Mouse (Mus musculus) hindbrain, embryonic 16.5 days (tissue): Measurements from ENCODE around the gene Pitx3. TPM values are rescaled to one million over a fixed set of nuclear protein-coding genes. Genes with fewer than 3 reads are reported as not detected.
"Not testable (repeated sequence)": the region's sequence is repeated elsewhere in the genome, so short reads cannot be mapped to it uniquely, and the experiment has no call there.

Experiments
- ATAC-seq: fragments of 200-750 bp; cut with Nextera tagmentation; 2 replicates; pipeline ENCODE4 v1.8.0; 2017; ENCODE audit warnings: moderate TSS enrichment, moderate library complexity
- H3K27ac ChIP-seq: fragments of 300-500 bp; sonication (generic); 2 replicates; pipeline ENCODE4 v1.5.1; 2014; ENCODE audit warnings: low read depth, mild to moderate bottlenecking, control low read depth, low read length, moderate library complexity
- H3K27me3 ChIP-seq: fragments of 300-500 bp; sonication (generic); replicated peaks from 2 replicates; pipeline ENCODE4 v1.6.1; 2014; ENCODE audit warnings: low read length; ENCODE audit not compliant: control insufficient read depth, insufficient read depth
- H3K36me3 ChIP-seq: fragments of 300-500 bp; sonication (generic); 2 replicates; pipeline ENCODE4 v1.6.1; 2014; ENCODE audit warnings: mild to moderate bottlenecking, low read length, moderate library complexity, mixed read lengths; ENCODE audit not compliant: control insufficient read depth, insufficient read depth
- H3K4me1 ChIP-seq: fragments of 300-500 bp; sonication (generic); 2 replicates; pipeline ENCODE4 v1.6.1; 2014; ENCODE audit warnings: low read depth, low read length; ENCODE audit not compliant: control insufficient read depth, insufficient read depth
- H3K4me2 ChIP-seq: fragments of 300-500 bp; sonication (generic); 2 replicates; pipeline ENCODE4 v1.6.1; 2014; ENCODE audit warnings: mild to moderate bottlenecking, low read length, control low read depth, moderate library complexity
- H3K4me3 ChIP-seq: fragments of 300-500 bp; sonication (generic); 2 replicates; pipeline ENCODE4 v1.5.1; 2014; ENCODE audit warnings: mild to moderate bottlenecking, low read length, control low read depth, moderate library complexity
- H3K9ac ChIP-seq: fragments of 300-500 bp; sonication (generic); 2 replicates; pipeline ENCODE4 v1.6.1; 2014; ENCODE audit warnings: low read depth, mild to moderate bottlenecking, control low read depth, low read length, moderate library complexity
- H3K9me3 ChIP-seq: fragments of 300-500 bp; sonication (generic); 2 replicates; pipeline ENCODE4 v1.6.1; 2014; ENCODE audit warnings: mild to moderate bottlenecking, low read length, moderate library complexity; ENCODE audit not compliant: control insufficient read depth
- WGBS: fragments of 180-500 bp; shearing (Covaris S2); extraction: QIAGEN DNeasy Blood & Tissue Kit; methylation state at CpG from one replicate; pipeline ENCODE4 v1.1.7; 2014; 5-methylcytosine and 5-hydroxymethylcytosine counted together
- polyA plus RNA-seq: library from polyadenylated mRNA; unstranded; fragments of >200 nt; fragmentation: Nextera tagmentation; extraction: Ambion mirVana; gene quantifications from 2 replicates; pipeline ENCODE4 v1.2.1, GENCODE M21; 2015

The Pitx3 gene
- polyA plus RNA-seq, 1 experiment from 2014 or later = 0.20 TPM

GRCm38 (mm10) chr19:46135789-46136638 is 12.1 kb downstream of the Pitx3 start:
- WGBS = under 1% methylated on average over 68 of the region's 79 CpGs
- no peak overlapping the region for H3K27ac ChIP-seq
- peak overlapping the region; percentile 71 for H3K9ac ChIP-seq
- peak overlapping the region; percentile 100 for H3K4me2 ChIP-seq
- peaks cover 23% of the 10 kb centered on the region for H3K4me1 ChIP-seq
- H3K36me3 ChIP-seq = no peaks in the 10 kb centered on the region
- no peaks in the 10 kb centered on the region for H3K9me3 ChIP-seq
- H3K27me3 ChIP-seq = peaks cover 51% of the 10 kb centered on the region
- peak; percentile 66 for ATAC-seq
- peak overlapping the region; percentile 68 for H3K4me3 ChIP-seq

- no peaks in the 10 kb centered on the region for H3K36me3 ChIP-seq
- H3K9ac ChIP-seq = 0 out of 2 replicates have a peak overlapping the region, but pooled peaks have one; percentile 71
- peak overlapping the region; percentile 100 for H3K4me2 ChIP-seq
- no peaks in the 10 kb centered on the region for H3K9me3 ChIP-seq
- peaks cover 23% of the 10 kb centered on the region for H3K4me1 ChIP-seq
- peaks cover 58% of the 10 kb centered on the region for H3K27me3 ChIP-seq
- no peak overlapping the region for H3K27ac ChIP-seq
- WGBS = under 1% methylated on average over 12 of the region's 12 CpGs
- H3K4me3 ChIP-seq = peak overlapping the region; percentile 68
- peak; percentile 88 for ATAC-seq
Measured at GRCm38 (mm10) chr19:46135297-46135696, 12.8 kb downstream of the Pitx3 start.

GRCm38 (mm10) chr19:46132577-46132976 is 15.5 kb downstream of the Pitx3 start:
- 56% methylated on average over 6 of the region's 6 CpGs for WGBS
- ATAC-seq = no peak
- H3K4me2 ChIP-seq = no peak overlapping the region
- H3K36me3 ChIP-seq = no peaks in the 10 kb centered on the region
- no peaks in the 10 kb centered on the region for H3K9me3 ChIP-seq
- peaks cover 47% of the 10 kb centered on the region for H3K27me3 ChIP-seq
- H3K4me3 ChIP-seq = no peak overlapping the region
- no peak overlapping the region for H3K9ac ChIP-seq
- H3K27ac ChIP-seq = no peak overlapping the region
- peaks cover 23% of the 10 kb centered on the region for H3K4me1 ChIP-seq

GRCm38 (mm10) chr19:46131694-46132525 is 16.2 kb downstream of the Pitx3 start, which contains the start of gene Elovl3:
Gene Elovl3, plus strand, starts transcription at chr19:46131897.
- ATAC-seq = no peak
- 2% methylated on average over 31 of the region's 31 CpGs for whole genome bisulfite sequencing
- Histone ChIP-seq H3K9ac (0 out of 2 replicates have a peak within 1 kb of the TSS, but pooled peaks have one; percentile 13), H3K36me3 (no peaks in the 10 kb centered on the region), H3K4me3 (peak within 1 kb of the TSS; percentile 23), H3K27ac (no peak within 1 kb of the TSS), H3K9me3 (no peaks in the 10 kb centered on the region), H3K4me1 (peaks cover 21% of the 10 kb centered on the region), H3K4me2 (peak within 1 kb of the TSS; percentile 50), H3K27me3 (peaks cover 41% of the 10 kb centered on the region)

GRCm38 (mm10) chr19:46131283-46131682 is 16.8 kb downstream of the Pitx3 start:
- Histone ChIP-seq H3K4me2 (peak overlapping the region; percentile 50), H3K36me3 (no peaks in the 10 kb centered on the region), H3K9ac (no peak overlapping the region), H3K4me1 (peaks cover 16% of the 10 kb centered on the region), H3K4me3 (no peak overlapping the region; the same call in 1 of the 2 replicates), H3K9me3 (no peaks in the 10 kb centered on the region), H3K27me3 (peaks cover 36% of the 10 kb centered on the region), H3K27ac (no peak overlapping the region)
- 8% methylated on average over 8 of the region's 8 CpGs for WGBS
- no peak for ATAC-seq

GRCm38 (mm10) chr19:46129737-46130136 is 18.4 kb downstream of the Pitx3 start:
- H3K27me3 ChIP-seq = peaks cover 34% of the 10 kb centered on the region

GRCm38 (mm10) chr19:46126301-46126700 is 21.8 kb downstream of the Pitx3 start:
- 83% methylated on average over 4 of the region's 4 CpGs for WGBS
- Histone ChIP-seq H3K4me1 (no peaks in the 10 kb centered on the region), H3K9me3 (no peaks in the 10 kb centered on the region), H3K27me3 (peaks cover 11% of the 10 kb centered on the region), H3K4me2 (no peak overlapping the region), H3K27ac (no peak overlapping the region), H3K36me3 (no peaks in the 10 kb centered on the region), H3K4me3 (no peak overlapping the region), H3K9ac (no peak overlapping the region)
- ATAC-seq = no peak

More at GRCm38 (mm10) chr19:46129737-46130136, 18.4 kb downstream of the Pitx3 start:
- 76% methylated on average over 6 of the region's 6 CpGs for WGBS
- H3K4me2 ChIP-seq, H3K27ac ChIP-seq, H3K9ac ChIP-seq, H3K9me3 ChIP-seq, H3K36me3 ChIP-seq, ATAC-seq, H3K4me3 ChIP-seq, H3K4me1 ChIP-seq: not testable (repeated sequence)

- H3K4me3 ChIP-seq = no peak overlapping the region
- no peaks in the 10 kb centered on the region for H3K4me1 ChIP-seq
- H3K27me3 ChIP-seq = no peaks in the 10 kb centered on the region
- H3K27ac ChIP-seq = no peak overlapping the region
- no peak for ATAC-seq
- no peaks in the 10 kb centered on the region for H3K9me3 ChIP-seq
- H3K4me2 ChIP-seq = no peak overlapping the region
- H3K9ac ChIP-seq = no peak overlapping the region
- no peaks in the 10 kb centered on the region for H3K36me3 ChIP-seq
Measured at GRCm38 (mm10) chr19:46124651-46125050, 23.5 kb downstream of the Pitx3 start.

- no peaks in the 10 kb centered on the region for H3K36me3 ChIP-seq
- H3K27ac ChIP-seq = no peak overlapping the region
- ATAC-seq = no peak
- WGBS = 85% methylated on average over 3 of the region's 3 CpGs
- H3K27me3 ChIP-seq = no peaks in the 10 kb centered on the region
- no peak overlapping the region for H3K4me2 ChIP-seq
- H3K9ac ChIP-seq = no peak overlapping the region
- H3K4me1 ChIP-seq = no peaks in the 10 kb centered on the region
- H3K9me3 ChIP-seq = no peaks in the 10 kb centered on the region
- H3K4me3 ChIP-seq = no peak overlapping the region
Measured at GRCm38 (mm10) chr19:46123876-46124275, 24.2 kb downstream of the Pitx3 start.
